Mouse (Mus musculus) adrenal gland, adult 2 months (tissue): Measurements from ENCODE around the gene Anxa6. TPM values are rescaled to one million over a fixed set of nuclear protein-coding genes. Genes with fewer than 3 reads are reported as not detected.

Source experiments
- DNase-seq: peaks from one replicate; pipeline ENCODE4 v3.0.0; 2021
- polyA plus RNA-seq: library from polyadenylated mRNA; depleted of rRNA; stranded (reverse); fragments of >200 nt; gene quantifications from 2 replicates; pipeline ENCODE4 v1.2.3, GENCODE M21; 2012
- total RNA-seq, 2 experiments: library from RNA; stranded (reverse); gene quantifications; 2 replicates each; pipeline ENCODE4 v1.2.3; 2021

Gene Anxa6
- total and polyA plus RNA-seq, 3 experiments, result 58.7 to 185 (median 116) TPM

- peak; percentile 59 for DNase-seq
Observed at GRCm38 (mm10) chr11:54998284-54998683, 35.0 kb downstream of the Anxa6 start.

DNA sequence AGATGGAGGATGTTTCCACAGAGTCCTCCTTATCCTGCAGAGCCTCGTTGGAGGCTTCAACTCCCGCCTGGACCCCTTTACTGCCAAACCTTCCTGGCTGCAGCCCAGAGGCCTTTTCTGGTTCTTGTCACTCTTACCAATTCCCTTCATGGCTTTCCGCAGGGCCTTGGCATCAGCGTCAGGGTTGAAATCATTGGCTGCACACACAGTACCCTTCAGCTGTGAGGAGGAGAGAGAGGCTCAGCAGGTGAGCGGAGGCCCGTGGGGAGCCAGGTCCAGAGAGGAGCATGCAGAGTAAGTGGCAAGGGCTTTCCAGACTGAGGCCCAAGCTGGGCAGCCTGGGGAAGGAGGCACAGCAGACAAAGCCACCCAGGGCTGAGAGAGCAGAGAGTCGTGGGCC is 37.1 kb downstream of the Anxa6 start:
- DNase-seq, result no peak

- no peak for DNase-seq
Observed at GRCm38 (mm10) chr11:54989920-54990319, 43.3 kb downstream of the Anxa6 start.

DNA sequence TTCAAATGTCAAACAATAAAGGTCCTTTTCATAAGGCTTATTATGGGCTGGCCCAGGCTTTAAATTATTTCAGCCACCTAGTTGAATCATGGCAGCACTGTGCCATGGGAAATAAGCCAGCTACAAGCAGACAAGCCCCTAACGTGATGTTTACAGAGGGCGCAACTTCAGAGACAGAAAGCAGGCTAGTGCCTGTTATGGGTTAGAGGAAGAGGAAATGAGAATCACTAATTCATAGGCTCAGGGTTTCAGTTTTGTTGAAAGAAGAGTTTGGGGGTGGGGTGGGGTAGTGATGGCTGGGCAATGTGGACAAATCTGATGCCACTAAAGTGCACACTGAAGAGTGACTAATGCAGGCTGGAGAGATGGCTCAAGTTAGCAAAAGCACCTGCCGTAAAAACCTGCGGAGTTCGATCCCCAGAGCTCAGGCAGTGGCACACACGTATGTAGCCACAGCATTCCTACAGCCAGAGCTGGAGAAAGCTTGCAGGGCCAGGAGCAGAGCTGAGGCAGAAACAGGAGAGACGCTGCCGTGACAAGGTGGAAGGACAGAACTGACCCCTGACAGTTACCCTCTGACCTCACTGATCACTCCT is 44.4 kb downstream of the Anxa6 start:
- DNase-seq, result no peak

DNA sequence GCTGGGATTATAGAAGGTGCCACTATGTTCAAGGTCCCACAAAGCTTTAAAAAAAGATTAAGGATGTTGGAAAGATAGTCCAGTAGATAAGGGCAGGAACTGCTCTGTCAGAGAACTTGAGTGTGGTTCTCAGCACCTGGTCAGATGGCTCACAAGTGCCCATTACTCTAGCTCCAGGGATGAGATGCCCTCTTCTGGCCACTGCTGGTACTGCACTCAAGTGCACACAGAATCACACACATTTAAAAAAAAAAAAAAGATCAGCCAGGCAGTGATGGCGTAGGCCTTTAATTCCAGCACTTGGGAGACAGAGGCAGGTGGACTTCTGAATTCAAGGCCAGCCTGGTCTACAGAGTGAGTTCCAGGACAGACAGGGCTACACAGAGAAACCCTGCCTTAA is 45.3 kb downstream of the Anxa6 start:
- no peak for DNase-seq

DNA sequence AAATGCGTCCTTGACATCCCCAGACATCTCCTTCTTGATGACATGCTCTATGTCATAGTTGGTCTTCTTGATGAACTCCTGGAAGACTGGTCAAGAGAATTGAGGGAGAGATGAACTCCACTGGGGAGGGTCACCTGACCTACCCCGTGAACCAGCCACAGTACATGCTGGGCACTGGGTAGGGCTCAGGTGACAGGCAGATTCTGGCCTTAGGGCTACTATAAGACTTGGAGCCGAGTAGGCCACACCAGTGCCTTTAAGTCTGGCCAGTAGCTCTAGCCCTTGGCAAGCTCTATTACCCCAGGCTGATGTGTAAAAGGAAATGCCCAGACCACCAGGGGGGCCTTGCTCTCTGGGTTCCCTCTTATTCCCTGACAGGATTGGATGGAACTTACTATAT is 48.2 kb downstream of the Anxa6 start:
- DNase-seq, result no peak

DNA sequence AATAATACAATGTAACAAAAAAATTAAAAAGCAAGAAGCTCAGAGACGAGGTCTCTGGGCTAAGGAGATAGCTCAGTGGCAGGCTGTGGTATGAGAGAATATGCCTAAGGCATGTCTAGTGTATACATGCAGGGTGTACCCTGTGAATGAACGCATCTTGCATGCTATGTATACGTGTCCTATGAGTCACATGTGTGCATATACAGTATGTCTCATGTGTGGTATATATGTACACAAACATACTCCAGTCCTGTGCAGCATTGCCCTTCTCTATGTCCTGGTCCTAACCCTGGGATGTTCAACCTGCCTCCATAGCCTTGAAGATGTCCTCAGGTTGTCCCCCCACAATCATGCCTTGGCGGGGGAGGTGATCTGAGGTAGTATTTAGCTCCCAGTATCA is 48.7 kb downstream of the Anxa6 start:
- no peak for DNase-seq

GRCm38 (mm10) chr11:54984085-54984484 is 49.2 kb downstream of the Anxa6 start:
- DNase-seq, result peak; percentile 62

DNA sequence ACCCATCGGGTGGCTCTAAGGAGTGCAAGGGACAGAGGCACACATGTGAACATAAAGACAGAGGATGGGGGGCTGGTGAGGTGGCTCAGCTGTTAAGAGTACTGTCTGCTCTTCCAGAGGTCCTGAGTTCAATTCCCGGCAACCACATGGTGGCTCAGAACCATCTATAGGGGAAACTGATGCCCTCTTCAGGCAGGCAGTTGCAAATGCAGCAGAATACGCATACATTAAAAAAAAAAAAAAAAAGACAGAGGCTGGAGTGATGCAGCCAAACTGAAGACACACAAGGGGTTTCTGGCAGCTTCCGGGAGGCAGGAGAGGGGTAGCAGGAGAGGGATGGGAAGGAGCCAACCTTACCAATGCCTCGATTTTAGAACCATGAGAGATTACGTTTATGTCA is 50.7 kb downstream of the Anxa6 start:
- DNase-seq, result no peak

DNA sequence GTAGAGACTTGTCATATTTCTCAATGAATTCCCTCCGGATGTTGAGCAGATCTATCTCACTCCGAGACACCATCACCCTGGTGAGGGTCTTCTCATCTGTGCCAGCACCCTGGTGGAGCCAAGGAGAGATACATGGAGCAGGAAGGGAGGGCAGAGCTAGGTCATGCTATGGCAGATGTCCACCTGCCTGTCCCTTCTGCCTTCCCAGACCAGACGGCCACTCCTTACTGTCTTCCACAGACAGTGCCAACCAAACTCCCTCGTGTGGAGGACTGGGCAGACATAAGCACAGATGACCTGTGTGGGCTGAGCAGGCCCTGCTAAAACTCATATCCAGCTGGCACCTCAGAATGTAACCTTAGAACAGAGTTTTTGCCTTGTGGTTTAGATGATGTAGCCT is 51.6 kb downstream of the Anxa6 start:
- no peak for DNase-seq

- DNase-seq, result no peak
Observed at GRCm38 (mm10) chr11:54977385-54977937, 55.8 kb downstream of the Anxa6 start.

- no peak for DNase-seq
Observed at GRCm38 (mm10) chr11:54976351-54976750, 56.9 kb downstream of the Anxa6 start.

DNA sequence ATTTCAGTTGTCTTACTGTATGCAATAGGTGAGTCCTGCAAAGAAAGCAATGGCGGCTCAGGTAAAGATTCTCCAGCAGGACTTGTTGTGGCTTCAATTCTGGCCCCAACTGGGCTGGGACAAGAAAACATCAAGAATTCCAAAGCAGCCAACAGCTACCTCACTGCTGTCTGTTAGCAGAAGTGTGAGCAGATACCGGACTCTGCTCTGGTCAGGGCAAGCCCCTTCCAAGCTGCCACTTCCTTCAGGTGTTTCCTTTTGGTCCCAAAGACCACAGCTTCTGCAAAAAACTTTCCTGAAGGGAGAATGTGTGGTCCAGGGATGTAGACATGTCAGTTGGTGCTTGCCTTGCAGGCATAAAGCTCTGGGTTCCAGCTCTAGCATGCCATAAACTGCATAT is 57.5 kb downstream of the Anxa6 start:
- DNase-seq, result no peak

- no peak for DNase-seq
Observed at GRCm38 (mm10) chr11:54975340-54975739, 57.9 kb downstream of the Anxa6 start.

DNA sequence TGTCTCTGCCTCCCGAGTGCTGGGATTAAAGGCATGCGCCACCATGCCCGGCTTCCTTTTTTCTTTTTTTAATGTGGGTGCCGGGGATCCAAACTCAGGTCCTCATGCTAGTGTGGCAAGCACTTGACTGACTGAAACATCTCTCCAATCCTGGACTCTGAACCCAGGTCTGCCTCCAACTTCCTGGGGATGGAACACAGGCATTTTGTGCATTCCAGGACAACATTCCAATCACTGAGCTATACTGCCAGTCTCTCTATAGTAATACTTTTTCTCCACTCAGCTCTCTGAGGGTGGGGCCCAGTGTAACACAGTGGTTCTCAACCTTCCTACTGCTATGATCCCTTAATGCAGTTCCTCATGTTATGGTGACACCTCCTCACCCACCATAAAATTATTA is 58.6 kb downstream of the Anxa6 start:
- DNase-seq, result no peak

GRCm38 (mm10) chr11:54973481-54974212 is 59.6 kb downstream of the Anxa6 start:
- DNase-seq, result peak; percentile 54

GRCm38 (mm10) chr11:54972789-54973188 is 60.5 kb downstream of the Anxa6 start:
- DNase-seq, result no peak

DNA sequence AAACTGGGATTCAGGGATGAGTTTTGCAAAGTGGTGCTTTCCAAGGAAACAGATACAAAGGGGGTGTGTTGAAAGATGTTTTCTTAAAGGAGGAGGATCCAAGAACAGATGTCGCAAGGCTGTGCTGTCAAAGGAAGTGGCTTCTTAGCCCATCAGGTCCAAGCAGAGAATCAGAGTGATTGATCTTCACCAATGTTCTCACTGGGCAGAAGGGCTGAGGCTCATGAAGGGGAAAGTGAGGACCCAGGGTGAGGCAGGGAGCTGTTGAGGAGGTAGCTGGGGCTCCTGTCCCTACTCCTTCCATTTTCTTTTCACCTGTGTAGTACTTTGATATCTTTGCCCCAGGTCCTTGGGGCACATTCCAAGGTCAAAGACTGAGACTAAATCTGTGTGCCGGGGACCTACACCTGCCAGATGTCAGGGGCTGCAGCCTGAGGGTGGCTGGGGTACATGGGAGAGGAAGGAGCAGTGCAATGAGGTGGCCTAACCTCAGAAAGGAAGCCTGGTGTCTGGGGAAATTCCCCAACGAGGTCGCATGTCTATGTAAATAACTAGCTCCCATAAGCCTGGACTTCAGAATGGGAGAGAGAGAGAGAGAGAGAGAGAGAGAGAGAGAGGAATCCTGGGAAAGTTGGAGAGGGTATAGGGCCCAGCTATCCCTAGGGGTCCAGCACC is 61.1 kb downstream of the Anxa6 start:
- DNase-seq, result no peak

DNA sequence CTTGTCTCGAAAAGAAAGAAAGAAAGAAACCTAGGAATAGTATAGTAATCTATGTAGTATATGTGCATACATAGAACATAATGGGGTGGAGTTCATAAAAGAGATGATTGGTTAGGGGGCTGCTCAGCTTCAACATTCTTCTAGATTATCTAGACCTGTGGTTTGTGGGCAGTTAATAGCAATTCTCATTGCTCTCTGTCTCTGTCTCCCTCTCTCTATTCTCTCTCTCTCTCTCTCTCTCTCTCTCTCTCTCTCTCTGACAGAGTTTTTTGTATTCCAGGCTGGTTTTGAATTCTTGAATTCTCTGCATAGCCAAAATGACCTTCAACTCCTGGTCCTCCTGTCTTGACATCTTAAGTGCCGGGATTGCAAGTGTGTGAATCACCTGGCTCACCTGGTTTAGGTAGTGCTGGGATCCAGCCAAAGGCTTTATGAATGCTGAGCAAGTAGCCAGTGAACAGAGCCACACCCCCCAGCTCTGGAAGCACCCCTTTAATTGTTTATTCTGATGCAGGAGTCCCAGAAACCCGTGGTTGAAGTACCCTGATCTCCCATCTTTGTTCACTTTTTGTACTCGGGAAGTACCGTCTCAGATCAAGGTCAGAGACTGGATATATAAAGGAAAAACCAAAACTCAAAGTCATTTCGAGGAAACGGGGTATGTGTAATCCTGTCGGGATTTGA is 61.7 kb downstream of the Anxa6 start:
- no peak for DNase-seq

- no peak for DNase-seq
Observed at GRCm38 (mm10) chr11:54965234-54965633, 68.0 kb downstream of the Anxa6 start.

GRCm38 (mm10) chr11:54962810-54963209 is 70.4 kb downstream of the Anxa6 start, which contains the start of gene Tnip1:
Tnip1 (minus strand) TSS chr11:54962917.
- DNase-seq, result peak; percentile 79

DNA sequence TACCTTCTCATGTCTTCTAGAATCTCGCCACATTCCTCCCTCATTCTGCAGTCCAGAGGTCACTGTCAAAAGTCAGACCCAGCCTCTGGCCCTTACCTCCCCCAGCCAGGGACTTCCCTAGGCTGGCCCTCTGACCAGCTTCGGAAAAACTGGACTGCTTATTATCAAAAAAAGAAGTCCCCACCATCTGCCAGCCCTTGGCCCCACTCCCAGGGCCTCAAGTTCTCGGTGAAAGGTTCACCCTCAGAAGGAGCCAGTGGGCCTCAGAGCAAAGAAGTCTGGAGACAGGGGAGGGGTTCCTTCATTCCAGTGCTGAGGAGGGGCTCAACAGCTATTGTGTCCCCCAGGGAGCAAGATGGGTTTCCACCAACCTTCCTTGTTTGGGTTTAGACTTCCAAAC is 71.3 kb downstream of the Anxa6 start:
- peak; percentile 50 for DNase-seq
